Mouse (Mus musculus) liver, adult 2 months (tissue): ENCODE data around the gene Slamf9. TPM values are rescaled to one million over a fixed set of nuclear protein-coding genes. Genes with fewer than 3 reads are reported as not detected.

Experiments
- DNase-seq: peaks from one replicate; pipeline ENCODE4 v3.0.0-alpha.2; 2011; ENCODE audit warnings: low read depth, low spot score; ENCODE audit errors: extremely low read depth
- H3K27ac ChIP-seq: fragments of 200-500 bp; replicated peaks from 2 replicates; pipeline ENCODE4 v1.5.1; 2012; ENCODE audit warnings: low read depth, mild to moderate bottlenecking, control low read depth, inconsistent platforms, low read length; ENCODE audit not compliant: insufficient read depth
- H3K27me3 ChIP-seq: fragments of 200-500 bp; 2 replicates; pipeline ENCODE4 v1.6.1; 2012; ENCODE audit warnings: mild to moderate bottlenecking, moderate library complexity, low read length, inconsistent platforms; ENCODE audit not compliant: control insufficient read depth, insufficient read depth
- H3K36me3 ChIP-seq: fragments of 200-500 bp; 2 replicates; pipeline ENCODE4 v1.6.1; 2012; ENCODE audit warnings: low read length, inconsistent platforms; ENCODE audit not compliant: control insufficient read depth, insufficient read depth
- H3K4me1 ChIP-seq: fragments of 200-500 bp; 2 replicates; pipeline ENCODE4 v1.6.1; 2011; ENCODE audit warnings: low read length; ENCODE audit not compliant: control insufficient read depth, insufficient read depth
- H3K4me3 ChIP-seq: fragments of 200-500 bp; 2 replicates; pipeline ENCODE4 v1.5.1; 2011; ENCODE audit warnings: low read depth, mild to moderate bottlenecking, control low read depth, low read length, moderate library complexity; ENCODE audit not compliant: insufficient read depth
- H3K79me2 ChIP-seq: fragments of 200-500 bp; 2 replicates; pipeline ENCODE4 v1.6.1; 2012; ENCODE audit warnings: inconsistent platforms, mild to moderate bottlenecking, low read length, moderate library complexity; ENCODE audit not compliant: control insufficient read depth, insufficient read depth
- H3K9ac ChIP-seq: fragments of 200-500 bp; 2 replicates; pipeline ENCODE4 v1.6.1; 2012; ENCODE audit warnings: low read depth, mild to moderate bottlenecking, control low read depth, inconsistent platforms, low read length
- CTCF ChIP-seq: fragments of 200-500 bp; IDR thresholded peaks from 2 replicates; pipeline ENCODE4 v1.5.1; 2011; ENCODE audit warnings: low read depth, low read length, control low read depth
- POLR2A ChIP-seq: fragments of 200-500 bp; IDR thresholded peaks from 2 replicates; pipeline ENCODE4 v1.6.1; 2011; ENCODE audit warnings: low read length, control low read depth; ENCODE audit not compliant: insufficient read depth; ENCODE audit errors: extremely low read depth
- WGBS: fragments of 180-500 bp; shearing (Covaris S2); methylation state at CpG from one replicate; pipeline ENCODE4 v1.1.7; 2018; 5-methylcytosine and 5-hydroxymethylcytosine counted together
- polyA plus RNA-seq: library from polyadenylated mRNA; depleted of rRNA; stranded (reverse); fragments of >200 nt; gene quantifications from 2 replicates; pipeline ENCODE4 v1.2.3, GENCODE M21; 2012
- total RNA-seq: library from RNA; depleted of rRNA; stranded (reverse); fragments of >200 nt; gene quantifications from 2 replicates; pipeline ENCODE4 v1.2.3, GENCODE M21; 2014

Slamf9 gene
- total and polyA plus RNA-seq, 2 experiments, result 0.53 to 0.92 TPM

GRCm38 (mm10) chr1:172497428-172497827, 22.3 kb downstream of the Slamf9 start:
- no peak for DNase-seq
- H3K4me1 ChIP-seq, result peaks cover 3% of the 10 kb centered on the region
- WGBS, result 83% methylated on average over 10 of the region's 10 CpGs
- H3K4me3 ChIP-seq, result no peak overlapping the region
- H3K79me2 ChIP-seq, result no peaks in the 10 kb centered on the region
- H3K9ac ChIP-seq, result no peak overlapping the region
- no peak overlapping the region for H3K27ac ChIP-seq
- no peak for TF ChIP-seq CTCF
- TF ChIP-seq POLR2A, result no peak
- no peaks in the 10 kb centered on the region for H3K27me3 ChIP-seq
- no peaks in the 10 kb centered on the region for H3K36me3 ChIP-seq

GRCm38 (mm10) chr1:172499765-172500441, 24.7 kb downstream of the Slamf9 start, which contains the start of gene Tagln2:
Gene Tagln2, plus strand, starts transcription at chr1:172500047.
- peak; percentile 76 for TF ChIP-seq POLR2A
- no peak; the same call in 1 of the 2 replicates for TF ChIP-seq CTCF
- DNase-seq, result no peak
- Histone ChIP-seq H3K27me3 (no peaks in the 10 kb centered on the region), H3K4me3 (peak within 1 kb of the TSS; percentile 86), H3K79me2 (no peaks in the 10 kb centered on the region), H3K36me3 (no peaks in the 10 kb centered on the region), H3K4me1 (peaks cover 8% of the 10 kb centered on the region), H3K27ac (peak within 1 kb of the TSS; percentile 53), H3K9ac (peak within 1 kb of the TSS; percentile 84)
- WGBS, result 5% methylated on average over 30 of the region's 30 CpGs

GRCm38 (mm10) chr1:172500451-172501370, 25.6 kb downstream of the Slamf9 start:
- Histone ChIP-seq H3K79me2 (no peaks in the 10 kb centered on the region), H3K27ac (peak overlapping the region; percentile 53), H3K4me1 (peaks cover 8% of the 10 kb centered on the region), H3K9ac (peak overlapping the region; percentile 84), H3K4me3 (peak overlapping the region; percentile 86), H3K27me3 (no peaks in the 10 kb centered on the region), H3K36me3 (no peaks in the 10 kb centered on the region)
- no peak for DNase-seq
- 3% methylated on average over 56 of the region's 56 CpGs for WGBS
- TF ChIP-seq POLR2A (no peak), CTCF (no peak)

- H3K4me3 ChIP-seq, result peak overlapping the region; percentile 86
- peaks cover 8% of the 10 kb centered on the region for H3K4me1 ChIP-seq
- peak overlapping the region; percentile 50 for H3K27ac ChIP-seq
- H3K36me3 ChIP-seq, result no peaks in the 10 kb centered on the region
- WGBS, result 26% methylated on average over 13 of the region's 13 CpGs
- peak overlapping the region; percentile 58 for H3K9ac ChIP-seq
- H3K27me3 ChIP-seq, result no peaks in the 10 kb centered on the region
- TF ChIP-seq POLR2A, result no peak
- no peak for TF ChIP-seq CTCF
- H3K79me2 ChIP-seq, result no peaks in the 10 kb centered on the region
- DNase-seq, result no peak
Measured at GRCm38 (mm10) chr1:172501371-172502144, 26.4 kb downstream of the Slamf9 start.

- Histone ChIP-seq H3K4me3 (peak overlapping the region; percentile 46), H3K27ac (peak overlapping the region; percentile 50), H3K9ac (peak overlapping the region; percentile 49), H3K27me3 (no peaks in the 10 kb centered on the region), H3K36me3 (no peaks in the 10 kb centered on the region), H3K4me1 (peaks cover 8% of the 10 kb centered on the region), H3K79me2 (no peaks in the 10 kb centered on the region)
- TF ChIP-seq POLR2A, result no peak
- no peak for TF ChIP-seq CTCF
- 15% methylated on average over 13 of the region's 13 CpGs for WGBS
- no peak for DNase-seq
Measured at GRCm38 (mm10) chr1:172502145-172503110, 27.3 kb downstream of the Slamf9 start.
